Mouse (Mus musculus) bone marrow macrophage, adult 2 months (primary cell): ENCODE data around the gene Antxr1.

Source experiments
- CTCF ChIP-seq: IDR thresholded peaks from 2 replicates; pipeline ENCODE4 v1.5.1; 2012; ENCODE audit warnings: low read depth, mild to moderate bottlenecking, low read length, moderate library complexity
- POLR2A ChIP-seq: IDR thresholded peaks from 2 replicates; pipeline ENCODE4 v1.6.1; 2012; ENCODE audit warnings: mild to moderate bottlenecking, low read depth, low read length, borderline replicate concordance

DNA sequence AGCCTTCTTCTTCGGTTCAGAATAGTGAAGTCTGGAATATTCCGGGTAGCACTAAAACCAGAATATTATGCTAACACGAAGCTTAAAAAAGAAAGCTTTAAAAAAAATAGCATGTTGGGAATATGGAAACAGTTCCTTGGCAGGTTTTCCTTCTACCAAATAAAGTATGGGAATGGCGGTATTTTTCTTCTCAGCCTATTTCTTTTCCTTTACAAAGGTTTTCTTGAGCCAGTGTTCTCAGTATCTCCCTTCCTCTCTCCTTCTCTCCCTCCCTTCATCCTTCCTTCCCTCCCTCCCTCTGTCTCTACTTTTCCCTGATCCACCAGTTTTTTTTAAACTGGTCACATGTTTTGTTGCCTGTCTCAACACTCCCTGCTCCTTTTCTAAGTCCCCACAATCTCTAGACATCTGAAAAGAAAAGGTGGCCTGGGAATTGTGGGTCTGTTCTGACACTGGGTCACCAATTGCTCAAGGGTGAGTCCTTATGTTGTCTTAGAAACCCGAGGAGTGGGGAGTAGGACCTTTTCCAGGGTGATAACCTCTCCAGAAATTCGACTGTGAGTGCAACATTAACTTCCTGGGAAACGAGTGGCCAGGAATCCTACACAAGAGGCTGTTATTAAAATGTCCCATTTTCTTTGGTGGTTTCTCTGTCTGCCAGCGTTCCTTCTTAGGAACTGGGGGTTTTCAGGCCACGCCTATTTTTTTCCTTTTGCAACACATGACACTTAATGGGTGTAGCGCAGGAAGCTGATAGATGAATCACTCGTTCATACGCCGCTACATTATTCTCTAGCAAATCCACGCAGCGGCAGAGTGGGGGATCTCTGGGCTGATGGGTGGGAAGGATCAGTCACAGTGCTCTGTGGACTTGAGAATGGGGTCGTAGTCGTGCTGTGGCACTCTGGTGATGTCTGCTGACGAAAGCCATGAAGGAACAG is 42.4 kb downstream of the Antxr1 start:
- TF ChIP-seq CTCF (no peak), POLR2A (no peak)
